Mouse (Mus musculus): Measurements from ENCODE around the gene Ddost. TPM values are rescaled to one million over a fixed set of nuclear protein-coding genes. Genes with fewer than 3 reads are reported as not detected.
A peak's percentile ranks its signal among the peaks of the same experiment; 100 is the strongest.

Gene Ddost
- polyA plus RNA-seq (2015; fragmentation: Nextera tagmentation; extraction: Ambion mirVana): 356 and 364 TPM in 2 replicates

DNA sequence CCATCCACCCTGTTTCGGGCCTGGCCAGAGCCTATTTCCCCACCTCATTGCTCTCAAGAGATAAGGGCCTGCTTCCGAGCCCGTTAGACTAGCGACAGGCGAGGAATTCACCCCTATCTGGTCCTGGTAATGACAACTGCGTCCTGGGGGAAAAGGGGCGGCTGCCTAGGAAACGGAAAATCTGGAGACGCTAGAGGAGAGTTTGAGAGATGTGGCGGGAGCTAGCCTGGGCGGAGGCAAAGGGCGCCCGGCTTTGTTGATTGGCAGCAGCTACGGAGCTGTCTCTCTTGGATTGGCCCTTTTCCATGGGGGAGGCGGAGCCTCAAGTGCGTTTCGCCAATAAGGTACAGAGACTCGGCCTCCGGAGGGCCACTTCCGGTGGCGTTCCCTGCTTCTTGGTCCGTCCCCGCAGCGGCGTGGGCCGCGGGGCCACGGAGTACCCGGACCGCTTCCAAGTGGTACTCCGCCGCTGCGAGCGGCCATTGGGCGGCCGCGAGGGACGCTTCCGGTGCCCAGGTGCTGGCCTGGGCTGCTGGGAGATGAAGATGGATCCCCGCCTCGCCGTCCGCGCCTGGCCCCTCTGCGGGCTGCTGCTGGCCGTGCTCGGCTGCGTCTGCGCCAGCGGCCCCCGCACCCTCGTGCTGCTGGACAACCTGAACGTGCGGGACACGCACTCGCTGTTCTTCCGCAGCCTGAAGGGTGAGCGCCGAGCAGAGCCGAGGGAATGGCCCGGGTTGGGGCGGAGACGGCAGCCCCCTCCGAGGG lies at the start of gene Ddost:
TSS of gene Ddost (plus strand) at position 391 of the 765 bp plus-strand sequence.
- Histone ChIP-seq H3K4me1 (peaks cover 22% of the 10 kb centered on the region), H3K4me3 (peak within 1 kb of the TSS; percentile 97), H3K36me3 (peaks cover 28% of the 10 kb centered on the region), H3K4me2 (replicated peaks) (peak within 1 kb of the TSS; percentile 90), H3K9ac (peak within 1 kb of the TSS; percentile 96), H3K9me3 (no peaks in the 10 kb centered on the region; the same call in 1 of the 2 replicates), H3K27ac (peak within 1 kb of the TSS; percentile 73), H3K27me3 (no peaks in the 10 kb centered on the region)
- WGBS: under 1% methylated on average over 62 of the region's 64 CpGs
- peak; percentile 97 for ATAC-seq (ENCODE audit: low FRiP score, low read depth)

DNA sequence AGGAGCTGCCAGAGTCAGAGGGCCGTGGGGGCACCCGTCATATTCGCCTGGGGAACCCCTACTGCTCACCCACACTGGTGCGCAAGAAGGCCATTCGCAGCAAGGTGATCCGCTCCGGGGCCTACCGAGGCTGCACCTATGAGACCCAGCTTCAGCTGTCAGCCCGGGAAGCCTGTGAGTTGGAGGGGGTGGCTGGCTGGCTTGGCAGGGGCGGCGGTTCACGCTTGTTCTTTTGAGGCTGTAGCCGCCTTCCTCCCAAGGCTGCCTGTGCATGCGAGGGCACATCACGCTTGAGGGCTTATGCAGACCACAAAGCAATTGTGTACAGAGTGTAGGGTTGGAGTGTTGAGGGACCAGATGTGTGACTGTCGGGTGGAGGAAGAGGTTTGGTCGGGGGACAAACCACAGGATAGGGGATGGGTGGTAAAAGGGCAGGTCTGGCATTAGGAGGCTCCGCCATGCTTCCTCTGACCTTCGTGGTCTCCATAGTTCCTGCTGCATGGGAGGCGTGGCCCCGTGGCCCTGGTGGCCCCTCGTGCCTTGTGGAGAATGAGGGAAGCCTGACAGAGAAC lies 47.3 kb upstream of the Ddost start:
- Histone ChIP-seq H3K27me3 (peaks cover 40% of the 10 kb centered on the region), H3K4me1 (peaks cover 8% of the 10 kb centered on the region), H3K27ac (no peak overlapping the region), H3K36me3 (no peaks in the 10 kb centered on the region), H3K4me2 (replicated peaks) (no peak overlapping the region), H3K9ac (no peak overlapping the region), H3K9me3 (no peaks in the 10 kb centered on the region), H3K4me3 (no peak overlapping the region)
- no peak for ATAC-seq (ENCODE audit: low FRiP score, low read depth)
- WGBS: 82% methylated on average over 22 of the region's 22 CpGs

DNA sequence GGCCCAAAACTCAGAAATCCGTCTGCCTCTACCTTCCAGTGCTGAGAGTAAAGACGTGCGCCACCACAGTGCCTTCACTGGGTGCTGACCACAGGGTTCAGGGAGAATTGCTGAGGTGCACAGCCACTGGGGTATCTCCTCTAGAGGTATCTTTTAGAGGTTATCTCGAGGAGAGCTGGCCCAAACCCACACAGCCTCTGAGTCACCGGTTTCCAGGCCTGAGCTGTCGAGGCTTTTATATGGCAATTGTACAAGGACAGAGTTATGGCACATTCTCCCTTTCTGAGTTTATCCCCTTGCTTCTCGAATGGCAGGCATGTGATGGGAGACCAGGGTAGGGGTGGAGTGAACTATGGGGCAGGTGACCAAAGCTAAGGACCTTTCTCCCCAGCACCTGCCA lies 45.9 kb upstream of the Ddost start:
- no peak overlapping the region for H3K4me2 ChIP-seq (replicated peaks)
- no peaks in the 10 kb centered on the region for H3K36me3 ChIP-seq
- H3K9me3 ChIP-seq: no peaks in the 10 kb centered on the region
- WGBS: 79% methylated on average over 7 of the region's 7 CpGs
- H3K27me3 ChIP-seq: peaks cover 36% of the 10 kb centered on the region
- no peak overlapping the region for H3K4me3 ChIP-seq
- H3K27ac ChIP-seq: no peak overlapping the region
- H3K9ac ChIP-seq: no peak overlapping the region
- no peak for ATAC-seq (ENCODE audit: low FRiP score, low read depth)
- H3K4me1 ChIP-seq: peaks cover 3% of the 10 kb centered on the region; the same call in 1 of the 2 replicates

DNA sequence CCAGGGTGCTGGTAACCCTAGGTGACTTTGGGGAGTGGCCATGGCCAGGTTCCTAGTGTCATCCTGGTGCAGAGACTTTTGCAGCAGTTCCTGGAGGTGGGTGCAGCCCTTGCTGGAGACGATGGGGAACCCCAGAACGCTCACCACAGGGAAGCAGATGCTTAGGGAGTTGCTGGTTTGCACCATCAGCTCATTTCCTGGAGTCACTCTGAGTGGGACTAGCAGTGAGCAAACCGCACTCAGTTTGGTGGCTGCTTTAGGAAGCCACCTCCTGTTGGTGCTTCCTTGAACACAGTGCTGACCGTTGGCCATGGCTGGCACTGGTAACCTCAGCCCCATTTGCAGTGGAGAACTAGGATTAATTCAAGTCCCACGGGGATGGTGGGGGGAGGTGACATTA lies 45.0 kb upstream of the Ddost start:
- H3K27ac ChIP-seq: no peak overlapping the region
- 79% methylated on average over 5 of the region's 5 CpGs for WGBS

DNA sequence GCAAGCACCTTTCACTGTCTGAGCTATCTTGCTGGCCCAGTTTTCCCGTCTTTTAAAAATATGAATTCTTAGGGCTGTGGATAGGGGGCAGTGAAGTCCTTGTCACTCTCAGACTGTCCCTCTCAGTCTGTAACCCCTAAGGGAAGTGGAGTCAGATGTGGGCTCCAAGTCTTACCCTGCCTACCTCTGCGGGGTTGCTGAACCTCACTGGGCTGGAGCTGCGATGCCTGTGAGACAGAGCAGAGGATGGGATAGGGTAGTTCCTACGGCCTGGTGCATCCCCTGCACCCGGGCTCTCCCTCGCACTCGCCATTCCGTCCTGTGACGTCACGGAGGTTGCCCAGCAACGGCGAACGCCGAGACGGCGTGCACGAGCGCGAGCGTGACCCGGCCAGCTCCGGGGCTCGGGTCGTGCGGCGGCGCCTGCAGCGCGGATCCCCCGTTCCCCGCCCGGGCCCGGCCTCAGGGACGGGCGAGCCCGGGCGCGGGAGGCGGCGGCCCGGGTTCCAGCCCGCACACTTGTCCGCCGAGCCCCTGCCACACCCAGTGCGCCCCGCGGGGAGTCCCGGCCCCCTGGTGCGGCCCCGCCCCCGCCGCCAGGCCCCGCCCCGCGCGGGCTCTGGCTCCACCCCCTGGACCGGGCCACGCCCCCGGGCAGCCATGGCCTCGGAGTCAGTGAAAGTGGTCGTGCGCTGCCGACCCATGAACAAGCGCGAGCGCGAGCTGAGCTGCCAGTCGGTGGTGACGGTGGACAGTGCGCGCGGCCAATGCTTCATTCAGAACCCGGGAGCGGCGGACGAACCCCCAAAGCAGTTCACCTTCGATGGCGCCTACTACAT lies 42.5 kb upstream of the Ddost start:
- Histone ChIP-seq H3K4me1 (peaks cover 3% of the 10 kb centered on the region; the same call in 1 of the 2 replicates), H3K9ac (peak overlapping the region; percentile 58), H3K27ac (no peak overlapping the region), H3K4me3 (peak overlapping the region; percentile 66), H3K27me3 (peaks cover 39% of the 10 kb centered on the region), H3K36me3 (no peaks in the 10 kb centered on the region), H3K9me3 (peaks cover 1% of the 10 kb centered on the region; the same call in 1 of the 2 replicates), H3K4me2 (replicated peaks) (peak overlapping the region; percentile 71)
- WGBS: 1% methylated on average over 70 of the region's 78 CpGs
- peak; percentile 91 for ATAC-seq (ENCODE audit: low FRiP score, low read depth)

More for the DNA sequence above, 45.0 kb upstream of the Ddost start:
- peaks cover 3% of the 10 kb centered on the region; the same call in 1 of the 2 replicates for H3K4me1 ChIP-seq
- peaks cover 39% of the 10 kb centered on the region for H3K27me3 ChIP-seq
- H3K9ac ChIP-seq: no peak overlapping the region
- H3K36me3 ChIP-seq: no peaks in the 10 kb centered on the region
- ATAC-seq (ENCODE audit: low FRiP score, low read depth): no peak
- H3K9me3 ChIP-seq: no peaks in the 10 kb centered on the region
- no peak overlapping the region for H3K4me3 ChIP-seq
- no peak overlapping the region for H3K4me2 ChIP-seq (replicated peaks)

DNA sequence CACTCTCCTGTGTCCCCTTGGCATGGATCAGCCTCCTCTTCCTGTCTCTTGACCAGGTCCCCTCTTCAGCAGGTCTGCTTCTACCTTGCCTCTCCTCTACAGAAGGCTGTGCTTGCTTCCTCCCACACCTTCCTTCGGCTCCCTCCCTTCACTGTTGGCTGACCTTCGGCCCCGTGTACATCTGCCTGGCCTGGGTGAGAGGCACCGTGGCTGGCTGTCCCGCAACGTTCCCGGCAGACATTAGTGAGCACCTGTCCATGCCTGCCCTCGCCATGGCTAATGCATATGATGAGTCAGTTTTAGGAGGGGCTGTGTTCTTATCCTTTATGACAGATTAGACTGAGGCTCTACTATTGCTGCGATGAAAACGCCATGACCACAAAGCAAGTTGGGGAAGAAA lies 36.7 kb upstream of the Ddost start:
- H3K4me3 ChIP-seq: no peak overlapping the region
- H3K4me1 ChIP-seq: peaks cover 2% of the 10 kb centered on the region; the same call in 1 of the 2 replicates
- H3K27ac ChIP-seq: no peak overlapping the region
- no peaks in the 10 kb centered on the region for H3K36me3 ChIP-seq
- H3K9me3 ChIP-seq: peaks cover 4% of the 10 kb centered on the region; the same call in 1 of the 2 replicates
- H3K4me2 ChIP-seq (replicated peaks): no peak overlapping the region
- no peak for ATAC-seq (ENCODE audit: low FRiP score, low read depth)
- H3K9ac ChIP-seq: no peak overlapping the region
- peaks cover 21% of the 10 kb centered on the region for H3K27me3 ChIP-seq
- 85% methylated on average over 10 of the region's 10 CpGs for WGBS

DNA sequence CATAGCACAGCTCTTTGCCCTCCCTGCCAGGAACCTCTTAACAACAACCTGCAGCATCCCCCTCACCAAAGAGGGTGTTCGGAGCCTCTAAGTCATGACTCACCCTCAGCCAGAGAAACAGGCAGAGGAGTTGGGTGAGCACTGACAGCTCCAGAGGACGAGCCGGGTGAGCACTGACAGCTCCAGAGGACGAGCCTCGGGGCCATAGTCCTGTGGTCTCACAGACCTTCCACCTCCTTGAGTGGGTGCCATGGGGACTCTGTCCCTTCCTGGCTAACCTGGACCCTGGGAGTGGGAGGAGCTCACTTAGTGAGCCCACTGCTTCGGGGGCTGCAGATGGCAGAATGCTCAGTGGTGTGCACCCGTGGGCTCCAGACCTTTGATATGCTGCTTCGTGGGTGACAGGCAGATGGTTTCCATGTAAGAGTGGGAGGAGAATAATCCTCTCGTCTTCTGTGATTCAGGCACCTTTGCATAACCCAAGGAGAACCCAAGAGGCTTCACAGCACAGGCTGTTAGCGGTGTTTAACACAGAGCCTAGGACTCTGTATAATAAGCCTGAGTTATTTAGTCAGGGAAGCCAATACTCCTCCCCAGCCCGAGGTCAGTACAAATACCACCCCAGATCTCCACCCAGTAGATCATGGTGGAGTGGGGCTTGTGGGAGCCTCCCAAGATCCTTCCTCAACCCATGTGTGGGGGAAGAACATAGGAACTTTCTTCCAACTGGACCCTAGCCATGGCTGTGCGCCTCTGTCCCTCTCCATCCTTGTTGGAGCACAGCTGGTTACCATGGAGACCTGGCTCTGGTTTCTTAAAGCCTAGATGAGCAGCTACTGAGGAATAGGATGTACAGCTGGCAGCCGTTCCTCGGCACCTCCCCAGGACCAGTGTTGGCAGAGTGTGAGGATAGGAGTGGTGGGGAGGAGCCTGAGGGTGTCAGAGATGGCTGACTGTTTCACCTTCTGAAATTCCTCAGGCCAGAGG lies 32.2 kb upstream of the Ddost start:
- no peaks in the 10 kb centered on the region for H3K4me1 ChIP-seq
- H3K9ac ChIP-seq: no peak overlapping the region
- no peak overlapping the region for H3K4me3 ChIP-seq
- WGBS: 61% methylated on average over 14 of the region's 14 CpGs
- ATAC-seq (ENCODE audit: low FRiP score, low read depth): peak; percentile 44; the same call in 1 of the 2 replicates
- H3K36me3 ChIP-seq: no peaks in the 10 kb centered on the region
- H3K27me3 ChIP-seq: no peaks in the 10 kb centered on the region
- H3K27ac ChIP-seq: no peak overlapping the region
- H3K4me2 ChIP-seq (replicated peaks): no peak overlapping the region
- H3K9me3 ChIP-seq: peaks cover under 1% of the 10 kb centered on the region; the same call in 1 of the 2 replicates

DNA sequence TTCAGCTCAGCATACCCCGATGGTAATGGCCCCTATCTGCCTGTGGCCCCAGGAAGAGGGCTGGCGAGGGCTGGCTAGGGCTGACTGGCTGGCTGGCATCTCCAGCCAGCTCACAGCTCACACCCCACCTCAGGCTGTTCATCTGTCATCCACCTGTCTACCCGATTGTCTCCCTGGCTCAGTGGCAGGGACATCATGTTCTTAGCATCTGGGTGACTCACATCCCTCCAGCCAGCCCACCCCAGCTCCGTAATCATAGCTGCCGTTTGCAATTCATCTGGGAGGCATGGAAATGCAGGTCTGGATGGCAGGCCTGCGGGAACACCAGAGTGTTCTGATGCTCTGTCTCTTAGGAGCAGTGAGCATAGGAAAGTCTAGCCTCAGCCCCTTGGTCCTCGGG lies 26.2 kb upstream of the Ddost start:
- Histone ChIP-seq H3K4me2 (replicated peaks) (no peak overlapping the region), H3K4me3 (no peak overlapping the region), H3K36me3 (no peaks in the 10 kb centered on the region), H3K9me3 (no peaks in the 10 kb centered on the region), H3K4me1 (no peaks in the 10 kb centered on the region), H3K27ac (no peak overlapping the region), H3K9ac (no peak overlapping the region), H3K27me3 (0 out of 2 replicates have a peak, but pooled peaks cover 4% of the 10 kb centered on the region)
- WGBS: 66% methylated on average over 7 of the region's 7 CpGs
- ATAC-seq (ENCODE audit: low FRiP score, low read depth): no peak

DNA sequence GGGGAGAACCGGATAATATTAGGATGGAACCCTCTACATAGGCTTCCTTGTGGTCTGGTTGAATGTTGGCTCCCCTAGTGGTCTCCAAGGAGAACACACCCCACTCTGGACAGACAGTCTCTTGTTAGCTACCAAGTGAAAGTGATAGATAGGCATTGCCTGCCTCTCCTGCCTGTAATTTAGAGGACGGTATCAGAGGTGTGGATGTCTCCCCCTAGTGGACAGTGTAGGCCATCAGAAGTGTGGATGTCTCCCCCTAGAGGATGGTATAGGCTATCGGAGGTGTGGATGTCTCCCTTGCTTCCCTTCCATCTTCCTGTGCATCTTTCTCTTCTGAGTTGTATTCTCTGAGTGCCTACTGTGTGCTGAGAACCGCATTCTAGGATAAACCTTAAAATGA lies 21.7 kb upstream of the Ddost start:
- no peak; the same call in 1 of the 2 replicates for ATAC-seq (ENCODE audit: low FRiP score, low read depth)
- H3K9ac ChIP-seq: no peak overlapping the region
- 31% methylated on average over 4 of the region's 4 CpGs for WGBS
- H3K27me3 ChIP-seq: no peaks in the 10 kb centered on the region
- H3K4me1 ChIP-seq: no peaks in the 10 kb centered on the region
- no peaks in the 10 kb centered on the region for H3K9me3 ChIP-seq
- no peak overlapping the region for H3K4me2 ChIP-seq (replicated peaks)
- H3K27ac ChIP-seq: no peak overlapping the region
- H3K36me3 ChIP-seq: no peaks in the 10 kb centered on the region
- H3K4me3 ChIP-seq: no peak overlapping the region

DNA sequence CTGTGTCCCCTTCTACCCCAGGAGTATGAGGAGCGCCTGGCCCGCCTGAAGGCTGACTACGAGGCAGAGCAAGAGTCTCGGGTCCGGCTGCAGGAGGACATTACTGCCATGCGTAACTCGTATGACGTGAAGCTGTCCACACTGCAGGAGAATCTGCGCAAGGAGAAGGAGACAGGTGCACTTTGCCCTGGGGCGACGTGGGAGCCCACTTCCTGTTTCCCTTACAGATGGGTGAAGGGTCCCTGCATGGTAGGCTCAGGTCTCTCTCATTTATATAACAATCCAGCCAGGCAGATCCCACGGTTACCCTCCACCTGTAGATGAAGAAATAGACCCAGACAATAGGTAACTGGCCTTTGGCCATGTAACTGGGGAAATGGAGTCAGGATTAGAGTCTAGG lies 18.1 kb upstream of the Ddost start:
- Histone ChIP-seq H3K4me1 (no peaks in the 10 kb centered on the region), H3K4me3 (no peak overlapping the region), H3K27me3 (0 out of 2 replicates have a peak, but pooled peaks cover 4% of the 10 kb centered on the region), H3K9ac (no peak overlapping the region), H3K4me2 (replicated peaks) (no peak overlapping the region), H3K27ac (no peak overlapping the region), H3K9me3 (no peaks in the 10 kb centered on the region), H3K36me3 (no peaks in the 10 kb centered on the region)
- ATAC-seq (ENCODE audit: low FRiP score, low read depth): no peak
- 87% methylated on average over 12 of the region's 12 CpGs for WGBS

DNA sequence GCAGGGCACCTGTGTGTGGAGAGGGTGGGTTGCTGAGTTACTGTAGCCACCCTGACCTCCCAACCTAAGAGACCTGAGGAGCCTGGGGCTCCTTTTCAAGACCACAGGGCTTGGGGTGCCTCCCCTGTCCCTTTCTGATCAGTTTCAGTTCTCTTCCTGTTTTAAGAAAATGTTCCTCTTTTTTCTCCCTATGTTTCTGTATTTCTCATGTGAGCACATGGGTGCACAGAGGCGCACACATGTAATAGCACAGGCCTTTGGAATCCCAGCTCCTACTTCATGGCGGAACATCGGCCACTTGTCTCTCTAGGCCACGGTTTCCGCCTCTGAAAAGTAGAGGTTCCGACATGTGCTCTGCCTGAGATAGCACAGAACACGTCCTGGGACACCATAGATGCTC lies 15.8 kb upstream of the Ddost start:
- WGBS: 83% methylated on average over 7 of the region's 7 CpGs
- no peaks in the 10 kb centered on the region for H3K4me1 ChIP-seq

More for the DNA sequence above, 15.8 kb upstream of the Ddost start:
- Histone ChIP-seq H3K36me3 (no peaks in the 10 kb centered on the region), H3K4me2 (replicated peaks) (no peak overlapping the region), H3K9ac (no peak overlapping the region), H3K4me3 (no peak overlapping the region), H3K27ac (no peak overlapping the region), H3K27me3 (0 out of 2 replicates have a peak, but pooled peaks cover 4% of the 10 kb centered on the region), H3K9me3 (no peaks in the 10 kb centered on the region)
- no peak for ATAC-seq (ENCODE audit: low FRiP score, low read depth)

Data from limb, embryonic 13.5 days (tissue).